Mouse (Mus musculus) C2C12 (cell line): Measurements from ENCODE around the gene Pdss2.

Experiments used
- CTCF ChIP-seq: IDR thresholded peaks from one replicate; pipeline ENCODE4 v1.5.1; 2011; ENCODE audit not compliant: control insufficient read depth, insufficient read depth, insufficient read length
- MYOG ChIP-seq: IDR thresholded peaks from one replicate; pipeline ENCODE4 v1.6.1; 2011; ENCODE audit not compliant: control insufficient read depth, insufficient read length; ENCODE audit errors: extremely low read depth

- TF ChIP-seq MYOG (no peak), CTCF (no peak)
Observed at GRCm38 (mm10) chr10:43468293-43468692, 247.0 kb downstream of the Pdss2 start.
